Mouse (Mus musculus) left cerebral cortex, adult 6 months (tissue): ENCODE results near the gene Ppp3cb. TPM values are rescaled to one million over a fixed set of nuclear protein-coding genes. Genes with fewer than 3 reads are reported as not detected.

Source experiments
- long read RNA-seq, 2 experiments: library from polyadenylated mRNA; unstranded; transcript quantifications; one replicate each; pipeline ENCODE4 v2.0.0; 2019 to 2020
- polyA plus RNA-seq: library from polyadenylated mRNA; unstranded; fragments of <200 nt; fragmentation: Nextera tagmentation; gene quantifications from 2 replicates; pipeline ENCODE4 v1.2.3, GENCODE M21; 2021

Ppp3cb gene
- 32.3 and 37.2 TPM in 2 replicates for polyA plus RNA-seq
- long read RNA-seq, experiment 1, partial matches to known transcripts: 63 of 118 reads
- long read RNA-seq, experiment 1, other reads (novel, unspliced or antisense): 50 of 118 reads
- long read RNA-seq, experiment 2, partial matches to known transcripts: 32 of 86 reads
- long read RNA-seq, experiment 2, other reads (novel, unspliced or antisense): 54 of 86 reads

GRCm38 (mm10) chr14:20546415-20546814 is at the start of gene Ppp3cb:
TSS of gene Ppp3cb (minus strand) at chr14:20546573.

GRCm38 (mm10) chr14:20496603-20497002 is 49.8 kb downstream of the Ppp3cb start, which contains the start of gene Mss51:
TSS of gene Mss51 (minus strand) at chr14:20496901.

GRCm38 (mm10) chr14:20479291-20480194 is 66.8 kb downstream of the Ppp3cb start, which contains the start of gene Anxa7:
TSS of gene Anxa7 (minus strand) at chr14:20480133.

GRCm38 (mm10) chr14:20451765-20452331 is 94.5 kb downstream of the Ppp3cb start, which contains the start of gene Cfap70:
TSS of gene Cfap70 (minus strand) at chr14:20452226.

Other genes with a start within 250 kb of the Ppp3cb start
- gene Ecd, start 198.5 kb downstream of the Ppp3cb start, polyA plus RNA-seq: 25.4 and 31.0 TPM in 2 replicates
- 6.5 and 8.9 TPM in 2 replicates for gene Fam149b, start 198.4 kb downstream of the Ppp3cb start, polyA plus RNA-seq
- 32.6 and 36.5 TPM in 2 replicates for gene Dnajc9, start 157.7 kb downstream of the Ppp3cb start, polyA plus RNA-seq
- gene Mrps16, start 152.9 kb downstream of the Ppp3cb start, polyA plus RNA-seq: 83.7 and 104 TPM in 2 replicates
- gene Cfap70, start 94.3 kb downstream of the Ppp3cb start, polyA plus RNA-seq: 0.93 and 1.6 TPM in 2 replicates
- gene Anxa7, start 66.4 kb downstream of the Ppp3cb start, polyA plus RNA-seq: 42.5 and 51.7 TPM in 2 replicates
- gene Mss51, start 49.7 kb downstream of the Ppp3cb start, polyA plus RNA-seq: 0.11 TPM in 1 of 2 replicates, not detected in the other
- gene Usp54, start 94.5 kb upstream of the Ppp3cb start, polyA plus RNA-seq: 12.8 and 13.5 TPM in 2 replicates
- not detected in 2 replicates for gene Myoz1, start 110.0 kb upstream of the Ppp3cb start, polyA plus RNA-seq
- 0.05 and 0.09 TPM in 2 replicates for gene Synpo2l, start 121.8 kb upstream of the Ppp3cb start, polyA plus RNA-seq
- gene Sec24c, start 127.7 kb upstream of the Ppp3cb start, polyA plus RNA-seq: 62.8 and 95.0 TPM in 2 replicates
- 11.0 and 12.2 TPM in 2 replicates for gene Fut11, start 148.4 kb upstream of the Ppp3cb start, polyA plus RNA-seq
- 222 and 224 TPM in 2 replicates for gene Chchd1, start 156.4 kb upstream of the Ppp3cb start, polyA plus RNA-seq
- 13.0 and 14.4 TPM in 2 replicates for gene Zswim8, start 161.0 kb upstream of the Ppp3cb start, polyA plus RNA-seq
- gene Ndst2, start 188.0 kb upstream of the Ppp3cb start, polyA plus RNA-seq: 2.5 and 5.5 TPM in 2 replicates
- 288 and 311 TPM in 2 replicates for gene Camk2g, start 247.5 kb upstream of the Ppp3cb start, polyA plus RNA-seq